Mouse (Mus musculus) heart, postnatal 0 days (tissue): ENCODE measurements around the gene Odf2l.

Experiments used
- CTCF ChIP-seq: IDR thresholded peaks from 2 replicates; pipeline ENCODE4 v1.5.1; 2016; ENCODE audit warnings: antibody characterized with exemption, control low read depth, low read depth
- EP300 ChIP-seq: IDR thresholded peaks from 2 replicates; pipeline ENCODE4 v1.6.1; 2016; ENCODE audit warnings: antibody characterized with exemption, low read depth

DNA sequence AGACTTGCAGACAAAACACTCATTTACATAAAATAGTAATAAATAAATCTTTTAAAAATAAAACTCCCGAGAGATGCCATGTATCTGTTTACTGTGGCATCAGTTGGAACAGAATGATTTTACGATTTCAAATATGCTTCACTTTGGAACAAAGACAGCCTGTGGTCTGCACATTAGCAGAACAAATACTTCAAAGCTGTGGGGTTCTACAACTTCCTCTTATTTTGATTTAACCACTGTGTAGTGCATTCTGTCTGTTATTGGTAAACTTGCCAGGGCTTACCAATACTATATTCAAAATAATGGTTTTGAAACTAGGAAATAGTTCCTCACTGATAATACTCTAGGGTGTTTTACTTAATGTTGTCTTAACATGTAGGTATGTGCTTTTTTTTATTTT lies 8.2 kb downstream of the Odf2l start:
- TF ChIP-seq CTCF = no peak
- no peak for TF ChIP-seq EP300
